Mouse (Mus musculus) embryonic fibroblast, embryonic 13.5 days (primary cell): ENCODE data around the gene Cadm4.

Experiments
- CTCF ChIP-seq: IDR thresholded peaks from 2 replicates; pipeline ENCODE4 v1.5.1; 2011; ENCODE audit warnings: mild to moderate bottlenecking, control low read depth, low read length, moderate library complexity, borderline replicate concordance; ENCODE audit not compliant: insufficient read depth
- POLR2A ChIP-seq: IDR thresholded peaks from 2 replicates; pipeline ENCODE4 v1.6.1; 2011; ENCODE audit warnings: low read depth, mild to moderate bottlenecking, control low read depth, low read length, moderate library complexity

DNA sequence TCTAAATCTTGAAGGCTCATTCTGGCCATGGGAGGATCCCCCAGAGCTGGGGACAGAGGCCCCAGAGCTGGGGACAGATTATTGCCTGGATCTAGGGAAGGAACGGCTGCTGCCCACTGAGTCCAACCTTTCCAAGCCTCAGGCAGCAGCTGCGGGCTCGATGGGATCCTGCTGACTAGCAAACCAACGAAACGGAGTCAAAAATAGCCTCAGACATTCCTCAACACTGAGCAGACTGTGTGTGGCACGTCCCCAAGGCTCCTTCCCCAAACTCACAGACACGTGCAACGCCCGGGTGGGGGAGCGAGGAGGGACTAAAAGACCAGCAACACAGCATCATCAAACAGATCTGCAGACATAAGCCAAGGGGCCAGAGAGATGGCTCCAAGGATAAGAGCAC lies 43.8 kb upstream of the Cadm4 start:
- no peak for TF ChIP-seq CTCF
- TF ChIP-seq POLR2A = no peak
